Mouse (Mus musculus) layer of hippocampus, postnatal 25 days (tissue): ENCODE results near the gene Olfr332. TPM values are rescaled to one million over a fixed set of nuclear protein-coding genes. Genes with fewer than 3 reads are reported as not detected.
"Not testable (repeated sequence)": the region's sequence is repeated elsewhere in the genome, so short reads cannot be mapped to it uniquely, and the experiment has no call there.

Source experiments
- DNase-seq, 2 experiments: peaks; one replicate each; pipeline ENCODE4 v3.0.0; 2022; ENCODE audit warnings: mixed read lengths in 2 of 2, low spot score in 1 of 2; ENCODE audit errors: extremely low spot score in 1 of 2
- total RNA-seq, 2 experiments: library from RNA; stranded (reverse); gene quantifications; 2 replicates each; pipeline ENCODE4 v1.2.3; 2021

Olfr332 gene
- total RNA-seq = not detected

DNA sequence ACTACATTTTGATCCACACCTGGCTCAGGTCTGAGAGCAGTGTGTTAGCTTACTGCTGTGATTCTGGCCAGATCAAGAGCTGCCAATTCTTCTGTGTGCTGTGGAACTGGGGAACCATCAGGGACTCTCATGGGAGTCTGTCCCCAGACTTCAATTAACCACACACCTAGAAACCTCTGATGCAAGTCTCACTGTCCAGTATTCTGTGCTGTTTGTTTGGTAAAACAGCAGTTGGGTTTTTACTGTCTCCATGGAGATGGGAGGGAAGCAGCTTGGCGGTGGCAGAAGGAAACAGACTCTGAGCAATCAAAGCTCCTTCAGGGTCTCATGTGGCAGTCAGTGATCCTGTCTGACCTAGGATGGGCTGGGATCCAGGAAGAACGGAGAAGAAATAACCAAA, at the start of gene Olfr332:
Gene Olfr332, minus strand, starts transcription at position 101 of the 400 bp plus-strand sequence.
- no peak for DNase-seq

DNA sequence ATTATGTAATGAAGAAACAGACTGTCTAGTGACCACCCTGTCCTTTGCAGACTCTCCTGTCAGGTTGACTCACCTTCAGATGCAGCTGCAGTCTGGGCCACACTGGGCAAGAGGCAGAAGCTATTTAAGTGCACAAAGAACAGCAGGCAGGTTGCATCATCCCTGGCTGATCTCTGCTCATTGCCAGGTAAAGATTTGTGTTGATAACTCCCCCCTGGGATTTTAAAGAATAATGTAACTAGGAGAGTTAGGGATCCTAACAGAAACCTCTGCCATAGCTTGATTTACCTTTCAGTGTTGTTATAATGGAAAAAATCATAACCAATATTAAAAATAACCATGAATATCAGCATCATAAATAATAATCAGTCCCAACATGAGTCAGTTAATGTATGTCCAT, 42.4 kb upstream of the Olfr332 start, which contains the start of gene Olfr330:
Gene Olfr330, minus strand, starts transcription at position 101 of the 400 bp plus-strand sequence.
- DNase-seq = not testable (repeated sequence)

DNA sequence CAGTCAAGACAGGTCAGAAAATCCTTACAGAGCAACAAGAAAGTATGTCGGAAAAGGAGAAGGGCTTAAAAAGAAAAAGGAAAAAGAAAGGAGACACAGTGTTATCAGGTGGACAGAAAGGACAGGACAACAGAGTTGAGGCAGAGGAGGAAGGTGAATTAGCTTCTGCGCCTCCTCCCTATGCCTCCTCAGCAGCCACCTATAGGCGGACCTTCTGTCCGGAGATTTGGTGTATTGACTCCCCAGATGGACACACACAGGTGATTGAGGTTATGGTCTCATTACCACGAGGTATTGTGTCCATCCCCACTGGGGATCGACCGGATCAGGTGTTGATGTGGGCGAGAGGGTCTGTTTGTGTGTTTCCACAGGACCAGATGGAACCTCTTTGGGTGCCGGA, 27.4 kb upstream of the Olfr332 start:
- DNase-seq = peak; percentile 9 to 11

DNA sequence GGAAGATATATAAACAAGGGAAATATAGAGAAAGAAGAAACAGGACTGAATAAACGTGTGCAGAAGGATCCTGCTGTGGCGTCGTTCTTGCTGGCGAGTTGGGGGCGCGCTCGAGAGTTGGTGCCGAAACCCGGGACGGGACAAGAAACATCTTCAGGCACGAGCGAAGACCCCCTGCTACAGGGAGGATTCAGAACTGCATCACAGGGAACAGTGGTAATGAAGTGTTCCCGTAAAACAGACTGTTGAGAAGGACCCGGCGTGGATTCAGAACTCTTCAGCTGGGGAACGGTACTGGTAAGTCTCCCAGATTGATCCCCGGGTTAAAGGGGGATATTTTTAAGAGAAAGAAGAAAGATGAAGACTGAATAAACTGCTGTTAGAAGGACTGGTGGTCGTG, 26.6 kb upstream of the Olfr332 start:
- DNase-seq = peak; percentile 55 to 77

DNA sequence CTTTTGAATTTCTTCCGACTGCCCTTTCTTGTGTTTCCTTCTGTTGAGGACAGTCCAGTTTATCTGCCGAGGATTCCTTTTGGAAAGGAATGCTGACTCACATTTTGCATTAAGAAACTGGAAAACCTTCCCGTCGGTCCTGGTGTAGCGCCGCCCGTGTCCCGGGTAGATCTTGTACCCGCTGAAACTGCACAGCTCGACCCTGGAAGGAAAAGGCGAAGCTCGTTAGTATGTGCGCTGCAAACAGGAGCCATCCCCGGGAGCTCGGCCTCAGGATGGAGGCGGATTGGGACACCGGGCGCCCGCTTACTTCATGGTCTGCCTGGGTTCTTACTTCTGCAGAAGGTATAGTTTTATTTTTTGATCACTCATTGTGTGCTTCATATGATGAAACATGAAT, 16.7 kb upstream of the Olfr332 start:
- DNase-seq = not testable (repeated sequence)

GRCm38 (mm10) chr11:58502472-58502871, 10.1 kb upstream of the Olfr332 start, which contains the start of gene Olfr331:
Gene Olfr331 (minus strand): TSS chr11:58502572.
- not testable (repeated sequence) for DNase-seq

DNA sequence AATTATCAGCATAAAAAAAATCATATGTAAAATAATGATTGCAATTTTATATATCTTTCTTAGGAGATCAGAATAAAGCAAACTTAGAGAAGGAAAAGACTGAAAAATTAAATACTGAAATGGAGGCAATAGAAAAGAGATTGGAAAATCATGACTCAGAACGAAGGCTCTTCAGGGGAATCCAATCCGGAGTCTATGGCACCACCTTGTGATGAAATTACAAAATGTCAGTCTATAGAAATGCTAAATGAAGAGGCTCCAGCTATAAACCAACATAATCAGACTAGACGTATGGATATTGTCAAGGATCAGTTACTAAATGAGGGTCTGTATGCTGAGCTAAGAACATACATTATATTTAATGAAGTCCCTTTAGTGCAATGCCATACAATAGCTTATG, 6.9 kb upstream of the Olfr332 start:
- no peak for DNase-seq

DNA sequence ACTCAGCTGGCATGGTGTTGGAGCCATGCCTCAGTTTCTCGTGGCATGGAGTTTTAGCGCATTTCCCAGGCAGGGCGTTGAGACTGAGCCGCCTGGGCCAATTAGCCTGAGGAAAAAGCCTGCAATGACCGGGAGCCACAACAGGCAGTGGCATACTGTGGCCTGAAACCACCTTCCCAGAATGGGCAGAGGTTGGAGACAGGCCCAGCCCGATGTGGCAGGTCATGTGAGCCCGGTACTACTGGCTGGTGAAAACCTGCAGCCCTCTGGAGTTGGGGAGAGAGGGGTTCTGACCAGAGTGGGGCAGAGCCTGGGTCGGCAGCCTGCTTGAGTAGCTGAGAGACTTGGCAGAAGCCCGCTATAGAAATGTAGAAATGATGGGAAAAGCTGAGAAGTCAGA, 6.4 kb upstream of the Olfr332 start:
- DNase-seq = no peak

- no peak for DNase-seq
These were observed 30.2 kb downstream of the Olfr332 start, which contains the start of gene Olfr30 for GRCm38 (mm10) chr11:58462170-58462569. Gene Olfr30 (minus strand): TSS chr11:58462270.

GRCm38 (mm10) chr11:58453592-58453991, 38.8 kb downstream of the Olfr332 start:
- DNase-seq = no peak

DNA sequence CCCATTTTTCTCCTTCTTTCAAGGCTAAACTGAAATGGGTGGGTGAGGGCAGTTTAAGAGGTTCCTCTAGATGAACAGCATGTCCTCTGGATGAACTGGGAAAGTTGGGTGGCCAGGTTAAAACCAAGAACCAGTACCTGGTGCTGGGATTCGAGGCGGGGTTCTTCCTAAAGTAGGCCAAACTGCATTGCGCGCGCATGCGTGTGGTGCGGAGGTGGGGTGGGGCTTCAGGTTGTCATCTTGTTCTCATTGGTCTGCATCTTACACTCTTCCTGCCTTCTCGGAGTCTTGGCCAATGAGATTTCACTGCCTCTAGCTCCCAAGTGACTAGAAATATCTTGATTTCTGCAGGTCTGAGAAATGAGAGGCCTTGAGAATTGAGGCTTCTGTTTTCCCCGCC, 39.6 kb downstream of the Olfr332 start, which contains the start of gene Lypd9:
Gene Lypd9, minus strand, starts transcription at position 165 of the 400 bp plus-strand sequence.
- DNase-seq = no peak

Other genes with a start within 250 kb of the Olfr332 start
- gene 4930438A08Rik, start 217.8 kb downstream of the Olfr332 start, total RNA-seq = not detected
- 10 to 100 TPM; 19.3 to 28.6 TPM for gene Zfp692, start 185.5 kb downstream of the Olfr332 start, total RNA-seq
- 10 to 100 TPM; 45.9 to 47.7 TPM for gene Zfp672, start 162.2 kb downstream of the Olfr332 start, total RNA-seq
- 10 to 100 TPM; 55.1 to 55.8 TPM for gene Sh3bp5l, start 161.8 kb downstream of the Olfr332 start, total RNA-seq
- under 1 TPM in 1 of 2 experiments, not detected in 1; 0.25 TPM for gene Lypd8, start 113.5 kb downstream of the Olfr332 start, total RNA-seq
- gene 1810065E05Rik, start 71.4 kb downstream of the Olfr332 start, total RNA-seq = not detected
- not detected for gene Gm12253, start 60.0 kb downstream of the Olfr332 start, total RNA-seq
- gene Lypd9, start 39.6 kb downstream of the Olfr332 start, total RNA-seq = not detected
- not detected for gene Olfr30, start 30.3 kb downstream of the Olfr332 start, total RNA-seq
- not detected for gene Olfr331, start 10.0 kb upstream of the Olfr332 start, total RNA-seq
- not detected for gene Olfr330, start 42.3 kb upstream of the Olfr332 start, total RNA-seq
- not detected for gene Olfr329-ps, start 53.9 kb upstream of the Olfr332 start, total RNA-seq
- under 1 TPM in 1 of 2 experiments, not detected in 1; 0.12 TPM for gene Olfr328, start 63.1 kb upstream of the Olfr332 start, total RNA-seq
- gene Olfr224, start 78.0 kb upstream of the Olfr332 start, total RNA-seq = not detected
- not detected for gene Olfr325, start 85.2 kb upstream of the Olfr332 start, total RNA-seq
- not detected for gene Olfr324, start 102.6 kb upstream of the Olfr332 start, total RNA-seq
- not detected for gene 2210407C18Rik, start 123.5 kb upstream of the Olfr332 start, total RNA-seq
- not detected for gene Olfr323, start 137.9 kb upstream of the Olfr332 start, total RNA-seq
- under 1 TPM in 1 of 2 experiments, not detected in 1; 0.15 TPM for gene Trim58, start 147.9 kb upstream of the Olfr332 start, total RNA-seq
- not detected for gene Olfr322, start 166.2 kb upstream of the Olfr332 start, total RNA-seq
- not detected for gene Olfr320, start 188.5 kb upstream of the Olfr332 start, total RNA-seq
- not detected for gene Olfr319, start 206.6 kb upstream of the Olfr332 start, total RNA-seq
- under 1 TPM in 1 of 2 experiments, not detected in 1; 0.09 TPM for gene Olfr318, start 231.5 kb upstream of the Olfr332 start, total RNA-seq
- gene Olfr317, start 246.7 kb upstream of the Olfr332 start, total RNA-seq = under 1 TPM; 0.10 to 0.33 TPM